Mouse (Mus musculus): ENCODE results near the gene Chat. TPM values are rescaled to one million over a fixed set of nuclear protein-coding genes. Genes with fewer than 3 reads are reported as not detected.
"Not testable (repeated sequence)": the region's sequence is repeated elsewhere in the genome, so short reads cannot be mapped to it uniquely, and the experiment has no call there.

Chat gene
- polyA plus RNA-seq, 1 experiment = not detected

GRCm38 (mm10) chr14:32423946-32424345 lies 41.8 kb downstream of the Chat start:
- Histone ChIP-seq H3K27me3 (replicated peaks; ENCODE audit: control insufficient read depth, insufficient read depth, low read length) (no peaks in the 10 kb centered on the region), H3K4me1 (ENCODE audit: control insufficient read depth, insufficient read depth, low read length) (no peaks in the 10 kb centered on the region), H3K4me3 (ENCODE audit: insufficient read depth, low read depth, low read length) (no peak overlapping the region), H3K36me3 (ENCODE audit: control insufficient read depth, insufficient read depth, low read length) (no peaks in the 10 kb centered on the region), H3K27ac (ENCODE audit: insufficient read depth, low read depth, low read length) (no peak overlapping the region)
- DNase-seq = no peak
- 91% methylated on average over 7 of the region's 7 CpGs for WGBS
- TF ChIP-seq POLR2A (IDR thresholded peaks at IDR 0.05; ENCODE audit: low read depth, low read length) (no peak), CTCF (conservative IDR thresholded peaks at IDR 0.05; ENCODE audit: insufficient read depth, insufficient read length, low read depth, low read length) (no peak)

- Histone ChIP-seq H3K36me3 (ENCODE audit: control insufficient read depth, insufficient read depth, low read length) (no peaks in the 10 kb centered on the region), H3K4me1 (ENCODE audit: control insufficient read depth, insufficient read depth, low read length) (no peaks in the 10 kb centered on the region), H3K27me3 (replicated peaks; ENCODE audit: control insufficient read depth, insufficient read depth, low read length) (no peaks in the 10 kb centered on the region), H3K27ac (ENCODE audit: insufficient read depth, low read depth, low read length) (no peak overlapping the region), H3K4me3 (ENCODE audit: insufficient read depth, low read depth, low read length) (no peak overlapping the region)
- DNase-seq = no peak
- TF ChIP-seq POLR2A (IDR thresholded peaks at IDR 0.05; ENCODE audit: low read depth, low read length) (no peak), CTCF (conservative IDR thresholded peaks at IDR 0.05; ENCODE audit: insufficient read depth, insufficient read length, low read depth, low read length) (no peak)
- WGBS = 38% methylated on average over 11 of the region's 11 CpGs
Measured at GRCm38 (mm10) chr14:32418747-32419146, 47.0 kb downstream of the Chat start.

GRCm38 (mm10) chr14:32412075-32412474 lies 53.7 kb downstream of the Chat start:
- Histone ChIP-seq H3K4me1 (ENCODE audit: control insufficient read depth, insufficient read depth, low read length) (no peaks in the 10 kb centered on the region), H3K27ac (ENCODE audit: insufficient read depth, low read depth, low read length) (no peak overlapping the region), H3K36me3 (ENCODE audit: control insufficient read depth, insufficient read depth, low read length) (no peaks in the 10 kb centered on the region), H3K4me3 (ENCODE audit: insufficient read depth, low read depth, low read length) (no peak overlapping the region), H3K27me3 (replicated peaks; ENCODE audit: control insufficient read depth, insufficient read depth, low read length) (no peaks in the 10 kb centered on the region; the same call in 1 of the 2 replicates)
- TF ChIP-seq CTCF (conservative IDR thresholded peaks at IDR 0.05; ENCODE audit: insufficient read depth, insufficient read length, low read depth, low read length) (no peak), POLR2A (IDR thresholded peaks at IDR 0.05; ENCODE audit: low read depth, low read length) (no peak)
- DNase-seq = no peak
- WGBS = 44% methylated on average over 5 of the region's 5 CpGs

GRCm38 (mm10) chr14:32410084-32410483 lies 55.7 kb downstream of the Chat start:
- H3K27ac ChIP-seq (ENCODE audit: insufficient read depth, low read depth, low read length) = no peak overlapping the region
- no peak for DNase-seq
- no peak overlapping the region for H3K4me3 ChIP-seq (ENCODE audit: insufficient read depth, low read depth, low read length)
- no peaks in the 10 kb centered on the region for H3K36me3 ChIP-seq (ENCODE audit: control insufficient read depth, insufficient read depth, low read length)
- no peaks in the 10 kb centered on the region; the same call in 1 of the 2 replicates for H3K27me3 ChIP-seq (replicated peaks; ENCODE audit: control insufficient read depth, insufficient read depth, low read length)
- 52% methylated on average over 5 of the region's 5 CpGs for WGBS
- TF ChIP-seq POLR2A (IDR thresholded peaks at IDR 0.05; ENCODE audit: low read depth, low read length) = no peak
- no peak for TF ChIP-seq CTCF (conservative IDR thresholded peaks at IDR 0.05; ENCODE audit: insufficient read depth, insufficient read length, low read depth, low read length)
- H3K4me1 ChIP-seq (ENCODE audit: control insufficient read depth, insufficient read depth, low read length) = no peaks in the 10 kb centered on the region

GRCm38 (mm10) chr14:32405399-32405798 lies 60.4 kb downstream of the Chat start:
- H3K4me3 ChIP-seq (ENCODE audit: insufficient read depth, low read depth, low read length); H3K36me3 ChIP-seq (ENCODE audit: control insufficient read depth, insufficient read depth, low read length); DNase-seq; H3K4me1 ChIP-seq (ENCODE audit: control insufficient read depth, insufficient read depth, low read length); H3K27me3 ChIP-seq (replicated peaks; ENCODE audit: control insufficient read depth, insufficient read depth, low read length); H3K27ac ChIP-seq (ENCODE audit: insufficient read depth, low read depth, low read length): not testable (repeated sequence)
- 23% methylated on average over 1 of the region's 1 CpGs for WGBS

- WGBS = 3% methylated on average over 13 of the region's 13 CpGs
- Histone ChIP-seq H3K27me3 (replicated peaks; ENCODE audit: control insufficient read depth, insufficient read depth, low read length) (no peaks in the 10 kb centered on the region), H3K4me1 (ENCODE audit: control insufficient read depth, insufficient read depth, low read length) (no peaks in the 10 kb centered on the region), H3K36me3 (ENCODE audit: control insufficient read depth, insufficient read depth, low read length) (no peaks in the 10 kb centered on the region), H3K4me3 (ENCODE audit: insufficient read depth, low read depth, low read length) (no peak within 1 kb of the TSS), H3K27ac (ENCODE audit: insufficient read depth, low read depth, low read length) (no peak within 1 kb of the TSS)
- TF ChIP-seq CTCF (conservative IDR thresholded peaks at IDR 0.05; ENCODE audit: insufficient read depth, insufficient read length, low read depth, low read length) (no peak), POLR2A (IDR thresholded peaks at IDR 0.05; ENCODE audit: low read depth, low read length) (no peak)
- DNase-seq = peak; percentile 69
Measured at GRCm38 (mm10) chr14:32388196-32388595, 77.6 kb downstream of the Chat start, which contains the start of gene 1700024G13Rik. TSS of gene 1700024G13Rik (minus strand) at chr14:32388391.

GRCm38 (mm10) chr14:32381619-32382018 lies 84.2 kb downstream of the Chat start:
- H3K27me3 ChIP-seq (replicated peaks; ENCODE audit: control insufficient read depth, insufficient read depth, low read length) = no peaks in the 10 kb centered on the region
- DNase-seq = no peak
- H3K4me1 ChIP-seq (ENCODE audit: control insufficient read depth, insufficient read depth, low read length) = no peaks in the 10 kb centered on the region
- no peak overlapping the region for H3K27ac ChIP-seq (ENCODE audit: insufficient read depth, low read depth, low read length)
- no peak overlapping the region for H3K4me3 ChIP-seq (ENCODE audit: insufficient read depth, low read depth, low read length)
- 39% methylated on average over 15 of the region's 15 CpGs for WGBS
- TF ChIP-seq CTCF (conservative IDR thresholded peaks at IDR 0.05; ENCODE audit: insufficient read depth, insufficient read length, low read depth, low read length) (no peak), POLR2A (IDR thresholded peaks at IDR 0.05; ENCODE audit: low read depth, low read length) (no peak)
- no peaks in the 10 kb centered on the region for H3K36me3 ChIP-seq (ENCODE audit: control insufficient read depth, insufficient read depth, low read length)

- Histone ChIP-seq H3K27ac (ENCODE audit: insufficient read depth, low read depth, low read length) (no peak overlapping the region), H3K36me3 (ENCODE audit: control insufficient read depth, insufficient read depth, low read length) (no peaks in the 10 kb centered on the region), H3K4me1 (ENCODE audit: control insufficient read depth, insufficient read depth, low read length) (no peaks in the 10 kb centered on the region), H3K27me3 (replicated peaks; ENCODE audit: control insufficient read depth, insufficient read depth, low read length) (no peaks in the 10 kb centered on the region), H3K4me3 (ENCODE audit: insufficient read depth, low read depth, low read length) (no peak overlapping the region)
- no peak for DNase-seq
- TF ChIP-seq POLR2A (IDR thresholded peaks at IDR 0.05; ENCODE audit: low read depth, low read length) (no peak), CTCF (conservative IDR thresholded peaks at IDR 0.05; ENCODE audit: insufficient read depth, insufficient read length, low read depth, low read length) (no peak)
- 18% methylated on average over 7 of the region's 7 CpGs for WGBS
Measured at GRCm38 (mm10) chr14:32381066-32381465, 84.7 kb downstream of the Chat start.

Measured in kidney, adult 2 months (tissue).